Mouse (Mus musculus): ENCODE measurements around the gene Reg3b. TPM values are rescaled to one million over a fixed set of nuclear protein-coding genes. Genes with fewer than 3 reads are reported as not detected.
"Not testable (repeated sequence)": the region's sequence is repeated elsewhere in the genome, so short reads cannot be mapped to it uniquely, and the experiment has no call there.

Gene Reg3b
- total RNA-seq (2015) (not detected in 2 replicates), total RNA-seq (2017) (not detected in 2 replicates)

- no peak for ATAC-seq (ENCODE audit: poor library complexity, severe bottlenecking)
Observed at GRCm38 (mm10) chr6:78370357-78370756, at the start of gene Reg3b. TSS of gene Reg3b (plus strand) at chr6:78370657.

- ATAC-seq (ENCODE audit: poor library complexity, severe bottlenecking), result no peak
Observed at GRCm38 (mm10) chr6:78327798-78328197, 42.7 kb upstream of the Reg3b start.

- ATAC-seq (ENCODE audit: poor library complexity, severe bottlenecking), result no peak
Observed at GRCm38 (mm10) chr6:78329166-78329565, 41.3 kb upstream of the Reg3b start.

GRCm38 (mm10) chr6:78331919-78332569 lies 38.4 kb upstream of the Reg3b start:
- ATAC-seq (ENCODE audit: poor library complexity, severe bottlenecking), result no peak

- no peak for ATAC-seq (ENCODE audit: poor library complexity, severe bottlenecking)
Observed at GRCm38 (mm10) chr6:78340296-78340695, 30.2 kb upstream of the Reg3b start.

GRCm38 (mm10) chr6:78341689-78342088 lies 28.8 kb upstream of the Reg3b start:
- ATAC-seq (ENCODE audit: poor library complexity, severe bottlenecking), result no peak

- ATAC-seq (ENCODE audit: poor library complexity, severe bottlenecking), result no peak
Observed at GRCm38 (mm10) chr6:78361971-78362563, 8.4 kb upstream of the Reg3b start.

GRCm38 (mm10) chr6:78378765-78379164 lies 8.3 kb downstream of the Reg3b start, which contains the start of gene Reg3d:
TSS of gene Reg3d (minus strand) at chr6:78378865.
- no peak for ATAC-seq (ENCODE audit: poor library complexity, severe bottlenecking)

- ATAC-seq (ENCODE audit: poor library complexity, severe bottlenecking), result no peak
Observed at GRCm38 (mm10) chr6:78380409-78380808, 10.0 kb downstream of the Reg3b start, which contains the start of gene Reg3a. TSS of gene Reg3a (plus strand) at chr6:78380709.

- no peak for ATAC-seq (ENCODE audit: poor library complexity, severe bottlenecking)
Observed at GRCm38 (mm10) chr6:78385609-78386008, 15.2 kb downstream of the Reg3b start.

GRCm38 (mm10) chr6:78395323-78395722 lies 24.9 kb downstream of the Reg3b start, which contains the start of gene Reg2:
TSS of gene Reg2 (plus strand) at chr6:78395623.
- not testable (repeated sequence) for ATAC-seq (ENCODE audit: poor library complexity, severe bottlenecking)

- ATAC-seq (ENCODE audit: poor library complexity, severe bottlenecking), result not testable (repeated sequence)
Observed at GRCm38 (mm10) chr6:78422411-78422810, 52.0 kb downstream of the Reg3b start, which contains the start of gene Reg1. TSS of gene Reg1 (plus strand) at chr6:78422711.

Other genes starting within 250 kb of the Reg3b start
- not detected in 2 replicates for gene Reg3d, start 8.2 kb downstream of the Reg3b start, total RNA-seq (2015)
- not detected in 2 replicates for gene Reg3d, start 8.2 kb downstream of the Reg3b start, total RNA-seq (2017)
- not detected in 2 replicates for gene Reg3a, start 10.1 kb downstream of the Reg3b start, total RNA-seq (2015)
- gene Reg3a, start 10.1 kb downstream of the Reg3b start, total RNA-seq (2017), result not detected in 2 replicates
- gene Reg2, start 25.0 kb downstream of the Reg3b start, total RNA-seq (2015), result not detected in 2 replicates
- not detected in 2 replicates for gene Reg2, start 25.0 kb downstream of the Reg3b start, total RNA-seq (2017)
- gene Reg1, start 52.1 kb downstream of the Reg3b start, total RNA-seq (2015), result not detected in 2 replicates
- not detected in 2 replicates for gene Reg1, start 52.1 kb downstream of the Reg3b start, total RNA-seq (2017)
- gene Reg3g, start 98.2 kb downstream of the Reg3b start, total RNA-seq (2015), result not detected in 2 replicates
- gene Reg3g, start 98.2 kb downstream of the Reg3b start, total RNA-seq (2017), result not detected in 2 replicates